Mouse (Mus musculus) heart, embryonic 14.5 days (tissue): ENCODE data around the gene Fgf12. TPM values are rescaled to one million over a fixed set of nuclear protein-coding genes. Genes with fewer than 3 reads are reported as not detected.

ENCODE experiments used
- ATAC-seq: fragments of 200-750 bp; cut with Nextera tagmentation; 2 replicates; pipeline ENCODE4 v1.8.0; 2017; ENCODE audit warnings: low read depth, moderate TSS enrichment; ENCODE audit not compliant: insufficient number of reproducible peaks, insufficient read depth, low FRiP score
- H3K27ac ChIP-seq, 2 experiments: fragments of 200-500 bp in 1 of 2; fragments of 300-500 bp in 1 of 2; sonication (generic) in 1 of 2; replicated peaks in 1 of 2; 2 replicates each; pipeline ENCODE4 v1.5.1; 2012 to 2014; ENCODE audit warnings: low read depth in 2 of 2, low read length in 2 of 2, control low read depth in 1 of 2, mild to moderate bottlenecking in 1 of 2, mixed read lengths in 1 of 2; ENCODE audit not compliant: control insufficient read depth in 1 of 2, insufficient read depth in 1 of 2
- H3K27me3 ChIP-seq: fragments of 300-500 bp; sonication (generic); 2 replicates; pipeline ENCODE4 v1.6.1; 2014; ENCODE audit warnings: mild to moderate bottlenecking, low read length, control low read depth; ENCODE audit not compliant: control insufficient read depth, insufficient read depth
- H3K36me3 ChIP-seq: fragments of 300-500 bp; sonication (generic); 2 replicates; pipeline ENCODE4 v1.6.1; 2014; ENCODE audit warnings: mild to moderate bottlenecking, control low read depth, low read length, mixed read lengths; ENCODE audit not compliant: control insufficient read depth, insufficient read depth
- H3K4me1 ChIP-seq, 2 experiments: fragments of 200-500 bp in 1 of 2; fragments of 300-500 bp in 1 of 2; sonication (generic) in 1 of 2; 2 replicates each; pipeline ENCODE4 v1.6.1; 2012 to 2014; ENCODE audit warnings: low read length in 2 of 2, control low read depth in 1 of 2, mixed read lengths in 1 of 2; ENCODE audit not compliant: control insufficient read depth in 2 of 2, insufficient read depth in 2 of 2
- H3K4me2 ChIP-seq: fragments of 300-500 bp; sonication (generic); 2 replicates; pipeline ENCODE4 v1.6.1; 2014; ENCODE audit warnings: mild to moderate bottlenecking, low read length
- H3K4me3 ChIP-seq, 2 experiments: fragments of 200-500 bp in 1 of 2; fragments of 300-500 bp in 1 of 2; sonication (generic) in 1 of 2; 2 replicates each; pipeline ENCODE4 v1.5.1; 2012 to 2014; ENCODE audit warnings: low read length in 2 of 2, mild to moderate bottlenecking in 2 of 2, control low read depth in 1 of 2, low read depth in 1 of 2, moderate library complexity in 1 of 2; ENCODE audit not compliant: control insufficient read depth in 1 of 2, insufficient read depth in 1 of 2
- H3K9ac ChIP-seq: fragments of 300-500 bp; sonication (generic); 2 replicates; pipeline ENCODE4 v1.6.1; 2014; ENCODE audit warnings: mild to moderate bottlenecking, low read length
- H3K9me3 ChIP-seq: fragments of 300-500 bp; sonication (generic); 2 replicates; pipeline ENCODE4 v1.6.1; 2016; ENCODE audit warnings: low read length, control low read depth; ENCODE audit not compliant: control insufficient read depth
- WGBS: fragments of 180-500 bp; shearing (Covaris S2); extraction: QIAGEN DNeasy Blood & Tissue Kit; methylation state at CpG from one replicate; pipeline ENCODE4 v1.1.7; 2014; 5-methylcytosine and 5-hydroxymethylcytosine counted together
- polyA plus RNA-seq: library from polyadenylated mRNA; unstranded; fragments of >200 nt; fragmentation: Nextera tagmentation; extraction: Ambion mirVana; gene quantifications from 2 replicates; pipeline ENCODE4 v1.2.1, GENCODE M21; 2014

Gene Fgf12
- polyA plus RNA-seq, 1 experiment from 2014 or later, result 35.0 TPM

DNA sequence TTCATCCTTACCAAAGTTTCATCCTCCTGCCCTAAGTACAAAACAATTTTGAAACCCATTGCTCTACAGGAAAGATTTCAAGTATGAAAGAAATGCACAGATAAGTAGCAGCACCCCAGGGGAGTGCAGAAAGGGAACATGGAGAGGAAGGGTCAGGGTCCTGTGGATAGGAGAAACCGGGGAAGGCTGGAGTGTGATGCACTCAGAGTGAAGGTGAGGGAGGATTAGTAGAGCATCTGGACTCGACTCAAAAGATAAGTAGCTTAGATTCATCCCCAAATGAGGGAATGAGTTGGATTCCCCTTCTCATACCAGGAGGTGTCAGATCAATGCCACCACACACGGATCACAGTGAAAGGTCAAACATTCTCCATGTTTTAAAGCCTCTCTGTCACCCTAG is 46.2 kb downstream of the Fgf12 start:
- Histone ChIP-seq H3K27me3 (no peaks in the 10 kb centered on the region), H3K4me1 (no peaks in the 10 kb centered on the region), H3K4me3 (no peak overlapping the region), H3K9ac (no peak overlapping the region), H3K9me3 (no peaks in the 10 kb centered on the region), H3K4me2 (no peak overlapping the region), H3K36me3 (no peaks in the 10 kb centered on the region), H3K27ac (no peak overlapping the region)
- WGBS, result 17% methylated on average over 3 of the region's 3 CpGs
- ATAC-seq, result no peak

DNA sequence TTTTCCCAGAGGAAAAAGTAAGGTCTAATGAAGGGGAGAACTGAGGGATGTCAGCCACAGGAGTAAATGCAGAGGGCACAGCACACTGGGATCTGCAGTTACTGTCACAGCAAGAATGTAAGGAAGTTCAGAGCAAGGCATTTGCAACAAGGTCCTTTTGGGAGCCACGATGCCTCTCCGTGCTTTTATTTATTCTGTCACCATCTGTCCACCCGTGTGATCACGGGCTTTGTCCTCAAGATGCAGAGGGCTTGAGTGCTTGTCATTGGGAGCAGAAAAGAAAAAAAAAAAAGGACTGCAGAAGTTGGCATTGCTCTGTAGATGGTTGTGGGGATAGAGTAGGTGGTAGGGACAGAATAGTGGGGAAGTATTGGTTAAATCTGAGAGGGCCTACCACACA is 52.5 kb downstream of the Fgf12 start:
- no peak overlapping the region for H3K4me2 ChIP-seq
- no peak overlapping the region for H3K4me3 ChIP-seq
- ATAC-seq, result no peak
- no peaks in the 10 kb centered on the region for H3K9me3 ChIP-seq
- no peaks in the 10 kb centered on the region for H3K4me1 ChIP-seq
- H3K9ac ChIP-seq, result no peak overlapping the region
- H3K36me3 ChIP-seq, result no peaks in the 10 kb centered on the region
- 77% methylated on average over 4 of the region's 4 CpGs for WGBS
- no peak overlapping the region for H3K27ac ChIP-seq
- H3K27me3 ChIP-seq, result no peaks in the 10 kb centered on the region

DNA sequence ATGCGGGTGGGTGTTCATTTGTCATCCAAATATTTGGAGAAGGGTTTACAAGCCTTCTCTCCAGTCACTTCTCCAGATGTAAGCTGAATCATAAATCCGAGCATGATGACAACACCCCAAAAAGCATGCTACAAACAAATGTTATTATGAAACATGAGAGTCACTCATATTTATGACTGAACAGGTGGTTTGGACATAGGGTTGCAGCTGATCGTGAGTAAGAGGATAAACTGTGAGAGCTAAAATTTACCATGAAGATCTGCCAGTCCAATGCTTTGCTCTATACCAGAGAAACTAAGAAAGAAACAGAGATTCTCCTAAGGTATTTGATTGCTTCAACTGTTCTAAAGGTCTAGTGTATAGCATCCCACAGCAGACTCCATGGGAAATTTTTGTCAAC is 56.0 kb downstream of the Fgf12 start:
- WGBS, result 76% methylated on average over 3 of the region's 3 CpGs
- no peaks in the 10 kb centered on the region for H3K36me3 ChIP-seq
- no peak for ATAC-seq

DNA sequence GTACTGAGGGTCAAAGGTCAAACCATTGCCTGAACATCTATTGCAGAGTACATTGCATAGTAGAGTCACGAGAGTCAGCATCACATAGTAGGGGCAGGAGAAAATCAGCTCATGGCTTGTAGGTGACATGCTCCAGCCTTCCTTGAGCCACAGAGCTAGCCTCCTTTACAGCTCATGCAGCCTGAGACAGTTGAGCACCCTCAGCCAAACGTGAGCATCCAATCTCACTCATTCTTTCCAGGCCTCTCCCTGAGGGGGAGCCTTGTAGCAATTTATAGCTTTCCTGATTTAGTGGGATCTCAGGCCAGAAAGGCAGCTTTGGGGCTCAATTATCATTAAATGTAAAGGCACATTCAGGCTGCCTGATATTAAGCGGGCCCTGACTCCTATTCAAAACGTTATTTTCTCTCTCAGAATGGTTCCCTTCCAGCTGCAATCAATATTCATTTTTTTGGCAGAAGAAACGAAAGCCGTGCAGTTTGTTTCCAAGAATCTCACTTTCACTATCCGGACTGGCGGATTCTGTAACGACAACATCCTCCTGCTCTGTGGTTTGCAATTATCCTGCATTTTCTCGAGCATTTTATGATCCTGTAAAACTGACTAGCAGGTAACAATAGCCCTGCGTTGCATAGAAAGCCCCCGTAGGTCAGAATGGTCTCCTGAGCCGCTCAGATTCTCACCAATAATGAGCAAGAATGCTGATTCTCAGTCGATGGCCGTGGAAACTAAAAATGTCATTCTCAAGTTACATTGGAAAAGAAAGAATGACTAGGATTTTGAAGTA is 58.6 kb downstream of the Fgf12 start:
- ATAC-seq, result no peak
- 78% methylated on average over 15 of the region's 15 CpGs for WGBS
- H3K4me2 ChIP-seq, result no peak overlapping the region

More for the DNA sequence above, 56.0 kb downstream of the Fgf12 start:
- Histone ChIP-seq H3K27ac (no peak overlapping the region), H3K4me3 (no peak overlapping the region), H3K4me2 (no peak overlapping the region), H3K27me3 (no peaks in the 10 kb centered on the region), H3K4me1 (no peaks in the 10 kb centered on the region), H3K9me3 (no peaks in the 10 kb centered on the region), H3K9ac (no peak overlapping the region)

DNA sequence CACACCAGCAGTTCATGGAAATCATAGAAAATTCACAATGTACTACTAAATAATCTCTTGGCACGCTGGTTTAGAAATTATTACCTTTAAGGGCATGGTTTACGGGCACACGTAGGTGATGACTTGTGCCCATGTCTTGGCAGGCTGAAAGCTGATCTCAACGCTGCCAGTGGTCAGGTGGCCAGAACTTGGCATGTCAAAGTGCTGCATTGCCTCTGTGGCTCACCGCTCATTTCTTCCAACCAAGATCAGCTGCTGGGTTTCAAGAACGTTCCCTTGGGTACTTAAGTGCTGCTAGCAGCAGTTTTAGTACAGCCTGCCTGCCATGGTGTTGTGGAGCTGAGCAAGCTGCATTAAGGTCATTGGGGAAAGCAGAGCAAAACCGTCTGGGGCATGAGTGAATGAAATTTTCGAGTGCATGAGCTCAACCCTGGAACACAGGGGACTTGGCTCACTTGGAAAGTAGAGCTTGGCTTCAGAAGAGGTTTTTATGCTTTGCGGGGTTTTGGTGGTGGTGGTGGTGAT is 63.9 kb downstream of the Fgf12 start:
- no peak for ATAC-seq
- no peak overlapping the region for H3K4me3 ChIP-seq
- H3K9me3 ChIP-seq, result no peaks in the 10 kb centered on the region
- no peak overlapping the region for H3K4me2 ChIP-seq
- no peak overlapping the region for H3K27ac ChIP-seq
- WGBS, result 80% methylated on average over 9 of the region's 9 CpGs
- H3K36me3 ChIP-seq, result no peaks in the 10 kb centered on the region
- H3K4me1 ChIP-seq, result no peaks in the 10 kb centered on the region
- H3K27me3 ChIP-seq, result no peaks in the 10 kb centered on the region
- H3K9ac ChIP-seq, result no peak overlapping the region

More for the DNA sequence above, 58.6 kb downstream of the Fgf12 start:
- Histone ChIP-seq H3K4me1 (no peaks in the 10 kb centered on the region), H3K4me3 (no peak overlapping the region), H3K9me3 (no peaks in the 10 kb centered on the region), H3K36me3 (no peaks in the 10 kb centered on the region), H3K27me3 (no peaks in the 10 kb centered on the region), H3K9ac (no peak overlapping the region), H3K27ac (no peak overlapping the region)

DNA sequence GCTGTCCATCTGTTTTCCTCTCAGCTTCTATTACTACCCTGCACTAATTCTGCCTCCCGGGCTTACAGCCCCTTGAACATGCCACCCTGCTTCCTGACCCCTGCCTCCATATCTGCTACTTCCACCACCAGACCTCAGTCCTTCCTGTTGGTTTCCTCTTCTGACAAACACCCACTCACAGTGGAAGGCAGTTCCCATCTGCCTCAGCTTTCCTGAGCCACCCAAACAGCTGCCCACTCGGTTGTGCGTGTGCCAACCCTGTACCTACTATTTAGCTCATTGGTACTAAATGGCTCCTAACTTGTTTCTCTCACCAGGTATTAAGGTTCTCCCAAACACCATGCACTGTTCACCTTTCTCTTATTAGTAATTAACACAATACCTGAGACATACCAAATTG is 71.2 kb downstream of the Fgf12 start:
- H3K9ac ChIP-seq, result no peak overlapping the region
- H3K27me3 ChIP-seq, result no peaks in the 10 kb centered on the region
- no peaks in the 10 kb centered on the region for H3K9me3 ChIP-seq
- no peak overlapping the region for H3K27ac ChIP-seq
- no peaks in the 10 kb centered on the region for H3K36me3 ChIP-seq
- no peak for ATAC-seq
- H3K4me2 ChIP-seq, result no peak overlapping the region
- 77% methylated on average over 3 of the region's 3 CpGs for WGBS
- no peak overlapping the region for H3K4me3 ChIP-seq
- H3K4me1 ChIP-seq, result no peaks in the 10 kb centered on the region

DNA sequence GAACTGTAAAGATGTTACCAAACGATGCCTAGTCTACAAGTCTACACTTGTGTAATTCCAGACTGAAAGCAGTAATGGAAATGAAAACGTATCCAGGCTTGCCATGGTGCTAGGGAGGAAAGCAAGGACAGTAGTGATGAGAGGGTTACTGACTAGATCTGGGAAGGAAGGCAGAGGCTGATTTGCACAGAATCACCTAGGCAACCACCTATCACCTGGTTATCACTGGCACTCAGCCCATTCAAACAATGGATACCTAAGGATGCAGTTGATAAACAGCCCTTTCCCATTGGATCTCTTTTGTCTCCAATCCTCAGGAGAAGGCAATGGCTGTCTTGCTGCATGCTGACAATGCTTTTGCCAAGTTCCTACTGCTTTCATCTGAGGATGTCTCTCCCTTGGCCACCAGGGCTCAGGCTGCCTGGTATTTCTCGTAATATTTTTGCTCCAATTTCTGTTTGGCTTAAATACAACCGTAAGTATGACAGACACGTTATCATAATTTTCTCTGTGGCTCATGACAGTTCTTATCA is 84.0 kb downstream of the Fgf12 start:
- no peaks in the 10 kb centered on the region for H3K36me3 ChIP-seq
- 70% methylated on average over 5 of the region's 5 CpGs for WGBS
- no peak for ATAC-seq

More for the DNA sequence above, 84.0 kb downstream of the Fgf12 start:
- Histone ChIP-seq H3K4me1 (no peaks in the 10 kb centered on the region), H3K27ac (no peak overlapping the region), H3K4me2 (no peak overlapping the region), H3K27me3 (no peaks in the 10 kb centered on the region), H3K4me3 (no peak overlapping the region), H3K9me3 (no peaks in the 10 kb centered on the region), H3K9ac (no peak overlapping the region)
